Mouse (Mus musculus) brain, adult 2 months (tissue): ENCODE data around the gene Lrrc74a.

ENCODE experiments used
- DNase-seq: peaks from one replicate; pipeline ENCODE4 v3.0.0; 2011; ENCODE audit warnings: low read depth, low spot score

Gene Lrrc74a

DNA sequence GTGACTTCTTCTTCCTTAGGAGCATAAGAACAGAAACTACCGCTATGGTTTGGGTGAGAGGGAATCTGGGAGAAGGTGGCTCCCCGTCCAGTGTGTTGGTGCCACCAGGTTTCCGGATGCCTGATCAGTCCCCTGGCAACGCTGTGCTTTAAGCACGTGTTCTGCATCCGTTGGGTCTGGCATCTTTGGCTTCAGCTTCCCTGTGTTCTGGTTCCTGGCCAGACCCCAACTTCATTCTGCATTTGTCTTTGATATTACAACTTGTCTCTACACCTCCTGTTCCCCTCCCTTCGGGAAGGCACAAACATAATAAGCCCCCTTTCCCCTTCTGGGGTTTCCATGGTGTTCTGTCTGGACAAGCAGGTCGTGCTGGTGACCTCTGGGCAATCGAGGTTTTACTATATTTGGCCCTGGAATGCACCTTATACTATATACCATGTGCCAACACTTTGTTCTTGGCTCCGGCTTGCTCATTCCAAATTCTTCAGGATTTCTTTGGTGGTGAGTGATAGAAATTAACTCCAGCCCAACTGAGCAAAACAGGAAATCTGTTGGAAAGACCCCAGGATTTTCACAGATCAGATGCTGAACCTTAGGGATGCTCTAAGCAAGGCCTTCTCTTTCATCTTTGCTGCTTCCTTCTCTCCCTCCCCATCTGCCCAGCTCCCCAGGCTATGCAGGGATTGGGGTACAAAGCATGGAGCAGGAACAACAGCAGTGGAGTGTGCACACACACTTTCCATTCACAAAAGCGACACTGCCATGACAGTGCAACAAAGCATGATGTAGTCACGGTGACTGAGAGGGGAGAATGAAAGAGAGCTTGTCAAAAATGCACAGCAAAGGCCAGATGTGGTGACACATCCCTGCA, 52.2 kb downstream of the Lrrc74a start:
- DNase-seq: peak; percentile 59

DNA sequence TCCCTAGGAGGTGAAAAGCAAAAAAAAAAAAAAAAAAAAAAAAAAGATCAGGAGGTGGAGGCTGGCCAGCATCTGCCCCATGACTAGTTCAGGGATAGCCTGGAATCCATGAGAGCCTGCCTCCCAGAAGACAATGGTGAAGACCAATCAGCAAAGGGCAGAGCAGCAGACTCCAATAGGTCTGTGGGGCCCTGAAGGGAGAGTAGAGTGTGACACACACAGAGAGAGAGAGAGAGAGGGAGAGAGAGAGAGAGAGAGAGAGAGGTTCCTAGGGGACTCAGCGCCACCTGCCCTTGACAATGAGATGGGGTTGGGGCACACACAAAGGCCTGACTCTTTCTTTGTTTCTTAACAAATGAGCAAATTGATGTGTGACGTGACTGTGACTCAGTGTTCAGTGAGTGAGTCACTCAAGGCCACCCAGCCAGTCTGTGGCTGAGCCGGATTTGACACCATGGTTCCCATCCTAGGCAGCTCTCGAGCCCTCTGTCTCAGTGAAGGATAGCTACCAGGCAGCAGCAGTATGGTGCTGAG, 52.9 kb downstream of the Lrrc74a start:
- peak; percentile 84 for DNase-seq

DNA sequence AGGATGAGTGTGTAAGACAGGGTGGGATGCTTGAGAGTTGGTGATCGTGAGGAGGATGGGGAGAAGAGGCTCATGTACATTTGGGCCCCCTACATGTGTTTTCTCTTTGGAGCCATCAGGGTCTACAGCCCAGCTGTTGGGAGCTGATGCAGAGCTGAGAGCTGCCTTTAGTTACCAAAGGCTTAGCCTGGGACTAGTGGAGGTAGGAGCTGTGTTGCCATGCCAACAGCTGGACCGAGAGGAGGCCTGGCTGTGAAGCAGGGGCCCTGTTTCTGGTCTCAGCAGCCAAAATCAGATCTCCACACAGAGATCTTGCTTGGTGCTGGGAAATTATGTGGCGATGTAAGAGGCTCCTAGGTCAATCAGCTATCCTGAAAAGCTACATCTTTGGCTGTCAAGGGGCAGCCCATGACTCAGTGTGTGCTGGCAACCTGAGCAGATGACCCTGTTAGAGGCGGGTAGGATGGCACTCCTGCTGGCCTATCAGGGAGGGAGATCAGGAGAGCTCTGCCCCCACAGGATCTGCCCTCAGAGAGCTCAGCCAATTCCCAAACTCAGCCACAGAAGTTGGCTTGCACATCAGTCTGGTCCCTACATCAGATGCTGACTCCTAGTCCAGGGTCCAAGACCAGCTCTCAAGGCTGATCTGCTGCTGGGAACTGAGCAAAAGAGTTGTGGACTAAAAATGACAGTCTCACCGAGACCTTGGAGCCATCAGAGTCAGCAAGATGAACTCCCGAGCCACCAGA, 56.1 kb downstream of the Lrrc74a start:
- DNase-seq: peak; percentile 57

DNA sequence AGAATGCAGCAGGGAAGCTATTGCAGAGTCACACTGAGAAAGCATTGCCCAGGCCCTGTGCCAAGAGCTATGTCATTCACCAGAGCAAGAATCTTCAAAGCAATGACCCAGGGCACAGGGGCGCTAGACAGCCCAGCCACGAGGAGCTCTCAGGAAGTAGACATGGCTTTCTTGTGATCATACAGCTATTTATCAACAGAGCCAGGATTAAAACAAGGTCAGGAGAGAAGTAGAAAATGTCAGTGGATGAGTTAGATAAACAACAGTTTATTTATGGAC, 56.6 kb downstream of the Lrrc74a start:
- peak; percentile 80 for DNase-seq

DNA sequence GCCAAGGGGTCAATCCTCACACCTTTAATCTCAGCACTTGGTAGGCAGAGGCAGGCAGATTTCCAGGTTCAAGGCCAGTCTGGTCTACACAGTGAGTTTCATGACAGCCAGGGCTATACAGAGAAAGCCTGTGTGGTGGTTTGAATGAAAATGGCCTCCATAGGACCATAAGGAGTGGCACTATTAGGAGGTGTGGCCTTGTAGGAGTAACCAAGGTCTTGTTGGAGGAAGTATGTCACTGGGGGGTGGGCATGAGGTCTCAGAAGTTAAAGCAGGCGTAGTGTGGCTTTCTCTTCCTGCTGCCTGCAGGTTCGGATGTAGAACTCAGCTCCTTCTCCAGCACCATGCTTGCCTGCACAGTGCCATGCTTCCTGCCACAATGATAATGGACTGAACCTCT, 57.8 kb downstream of the Lrrc74a start:
- no peak for DNase-seq

DNA sequence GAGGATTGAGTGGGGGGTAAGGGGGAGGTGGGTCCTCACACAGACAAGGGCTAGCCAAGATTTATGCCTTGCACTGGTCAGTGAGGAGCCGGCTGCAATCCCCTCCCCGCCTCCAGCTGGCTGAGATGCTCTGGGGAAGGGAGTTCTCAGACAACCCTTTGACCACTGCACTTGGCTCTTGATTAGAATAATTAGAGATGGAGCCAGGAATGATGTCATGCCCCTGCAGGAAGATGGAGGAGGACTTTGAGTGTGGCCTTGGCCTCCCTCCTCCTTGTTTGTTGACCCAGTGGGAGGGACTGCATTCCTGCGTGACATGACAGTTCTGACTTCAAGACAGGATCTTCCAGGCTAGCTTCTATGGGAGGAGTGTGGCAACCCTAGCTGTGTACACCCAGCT, 59.7 kb downstream of the Lrrc74a start:
- DNase-seq: peak; percentile 62

DNA sequence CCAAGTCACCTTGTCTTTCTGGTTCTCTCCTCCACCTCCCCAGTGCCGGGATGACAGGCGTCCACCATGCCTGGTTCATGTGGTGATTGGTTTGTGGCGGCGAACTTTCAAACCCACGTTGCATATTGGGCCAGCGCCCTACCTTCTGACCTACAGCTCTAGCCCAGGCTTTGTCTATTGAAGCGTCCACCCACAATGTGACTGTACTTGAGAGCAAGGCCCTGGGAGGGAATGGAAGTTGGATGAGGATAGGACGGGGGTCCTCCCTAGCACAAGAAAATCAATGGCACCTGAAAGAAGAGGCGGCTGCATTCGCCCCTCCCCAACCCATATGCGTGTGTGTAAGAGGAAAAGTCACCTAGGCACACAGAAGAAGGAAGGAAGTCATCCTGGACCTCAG, 60.2 kb downstream of the Lrrc74a start:
- no peak for DNase-seq

DNA sequence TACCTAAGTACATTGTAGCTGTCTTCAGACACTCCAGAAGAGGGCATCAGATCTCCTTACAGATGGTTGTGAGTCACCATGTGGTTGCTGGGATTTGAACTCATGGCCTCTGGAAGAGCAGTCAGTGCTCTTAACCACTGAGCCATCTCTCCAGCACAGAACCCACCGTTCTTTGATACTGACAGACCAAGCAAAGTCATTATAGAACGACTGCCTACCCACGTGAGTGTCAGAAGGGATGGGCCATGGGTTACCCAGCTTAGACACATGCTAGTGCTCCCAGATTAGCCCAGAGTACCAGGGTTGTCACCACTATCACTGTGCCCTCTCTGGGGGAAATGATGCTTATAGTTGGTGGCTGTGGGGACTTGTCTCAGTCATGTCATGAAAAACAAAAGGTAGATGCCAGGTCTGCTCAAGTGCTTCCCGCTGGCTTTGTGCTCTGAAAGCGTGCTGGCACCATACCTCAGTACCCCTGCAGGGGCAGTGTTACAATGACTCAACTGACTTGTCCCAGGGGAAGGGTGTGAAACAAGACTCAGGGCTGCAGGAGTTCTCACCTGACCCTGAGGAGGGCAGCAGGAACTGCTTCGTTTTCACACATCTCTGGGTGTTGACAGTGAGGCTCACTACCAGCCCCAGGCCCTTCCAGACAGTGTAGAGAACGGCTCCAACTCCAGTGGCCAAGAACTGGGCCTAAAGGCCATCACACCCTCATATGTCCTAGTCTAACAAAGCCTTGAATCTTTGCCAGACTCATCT, 61.1 kb downstream of the Lrrc74a start:
- DNase-seq: no peak

DNA sequence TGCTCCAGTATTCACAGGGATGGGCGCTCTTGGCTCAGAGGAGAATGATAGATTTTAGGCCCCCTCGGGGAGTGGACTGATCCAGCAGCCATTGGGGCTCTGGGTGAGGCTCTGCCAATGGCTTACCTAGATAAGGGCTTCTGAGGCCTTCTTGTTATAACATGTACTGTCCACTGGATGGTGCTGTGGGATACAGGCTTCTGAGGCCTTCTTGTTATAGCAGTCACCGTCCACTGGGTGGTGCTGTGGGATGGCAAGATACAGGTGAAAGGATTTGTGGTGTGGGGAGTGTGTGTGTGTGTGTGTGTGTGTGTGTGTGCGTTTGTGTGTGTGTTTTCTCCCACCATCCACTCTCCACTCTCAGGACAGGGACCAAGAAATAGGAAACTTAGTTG, 61.7 kb downstream of the Lrrc74a start:
- peak; percentile 97 for DNase-seq

DNA sequence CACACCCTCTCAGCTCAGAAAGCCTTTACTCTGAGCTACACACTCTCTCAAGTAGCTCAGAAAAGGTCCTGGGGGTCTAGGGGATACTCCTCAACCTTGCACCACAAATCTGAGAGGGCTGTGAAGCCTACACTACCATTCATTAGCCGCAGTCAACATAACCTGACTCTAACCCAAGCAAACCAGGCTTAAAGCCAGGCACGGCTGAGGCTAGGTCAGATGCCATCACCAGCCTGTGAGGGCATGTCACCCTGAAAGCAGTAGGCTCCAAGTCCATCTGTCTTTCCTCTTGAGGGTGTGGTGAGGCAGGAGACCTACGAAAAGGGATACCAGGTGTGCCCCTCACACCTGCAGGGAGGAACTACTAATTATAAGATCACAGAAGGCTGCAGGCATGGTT, 62.2 kb downstream of the Lrrc74a start:
- no peak for DNase-seq

DNA sequence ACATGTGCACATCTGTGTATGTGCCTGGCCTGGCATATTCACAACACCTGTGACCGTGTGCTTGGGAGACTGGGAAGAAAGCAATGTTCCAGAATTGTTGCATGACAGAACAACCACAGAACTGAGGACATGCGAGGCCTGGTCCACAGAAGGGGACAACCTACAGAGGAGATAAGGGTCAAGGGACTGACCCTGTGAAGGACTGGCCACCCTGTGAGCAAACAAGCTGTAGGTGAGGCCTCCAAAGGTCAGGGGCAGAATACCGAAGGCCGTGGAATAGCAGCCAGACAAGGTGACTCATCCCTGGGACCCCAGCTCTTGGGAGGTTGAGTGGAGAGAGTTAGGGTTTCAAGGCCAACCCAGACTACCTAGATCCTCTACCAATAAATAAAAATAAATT, 63.6 kb downstream of the Lrrc74a start:
- no peak for DNase-seq

DNA sequence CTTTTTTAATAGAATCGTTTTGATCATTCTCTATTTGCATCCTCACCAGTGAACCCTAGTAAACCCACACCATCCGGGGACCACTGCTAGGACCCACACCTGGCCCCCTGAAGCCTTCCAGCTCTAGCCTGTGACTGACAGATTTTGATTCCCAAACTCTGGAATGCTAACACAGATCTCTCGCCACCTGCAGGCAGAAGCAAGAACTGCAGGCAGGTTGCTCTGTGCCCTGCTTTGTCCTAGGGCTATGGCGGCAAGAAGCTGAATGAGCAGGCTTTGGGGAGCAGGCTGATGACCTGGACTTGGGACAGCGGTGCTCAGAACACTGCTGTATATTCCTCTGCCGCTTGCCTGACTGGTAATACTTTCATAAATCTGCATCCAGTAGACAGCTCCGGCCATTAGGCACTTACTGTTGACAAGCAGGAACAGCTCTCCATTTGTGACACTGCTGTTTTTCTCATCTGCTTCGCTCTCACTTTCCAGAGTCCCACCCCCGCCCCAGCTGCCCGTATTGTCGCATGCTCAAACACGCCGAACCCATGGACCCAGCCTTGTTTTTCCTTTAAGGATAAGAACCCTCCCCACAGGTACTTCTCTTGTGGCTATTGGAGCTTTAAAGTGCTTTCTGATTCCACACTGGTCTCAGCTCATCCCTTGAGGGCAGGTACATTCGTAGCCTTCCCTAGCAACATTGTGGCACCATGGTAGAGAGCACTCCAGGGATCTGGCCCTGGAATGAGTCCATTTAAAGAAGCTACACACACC, 64.8 kb downstream of the Lrrc74a start:
- DNase-seq: peak; percentile 95

DNA sequence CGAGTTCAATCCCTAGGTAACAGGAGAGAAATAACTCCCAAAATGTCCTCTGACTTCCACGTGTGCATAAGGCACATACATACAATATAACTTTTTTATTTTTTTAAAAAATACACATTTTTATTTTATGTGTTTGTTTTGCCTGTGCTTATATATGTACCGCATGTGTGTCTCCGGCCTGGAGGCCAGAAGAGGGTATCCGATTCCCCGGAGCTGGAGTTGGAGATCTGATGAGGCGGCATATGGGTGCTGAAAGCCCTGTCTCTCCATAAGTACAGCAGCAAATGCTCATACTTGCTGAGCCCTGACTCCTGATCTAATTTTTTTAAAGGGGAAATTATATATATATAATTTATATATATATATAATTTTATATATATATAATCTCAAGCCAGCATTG, 65.6 kb downstream of the Lrrc74a start:
- no peak for DNase-seq

DNA sequence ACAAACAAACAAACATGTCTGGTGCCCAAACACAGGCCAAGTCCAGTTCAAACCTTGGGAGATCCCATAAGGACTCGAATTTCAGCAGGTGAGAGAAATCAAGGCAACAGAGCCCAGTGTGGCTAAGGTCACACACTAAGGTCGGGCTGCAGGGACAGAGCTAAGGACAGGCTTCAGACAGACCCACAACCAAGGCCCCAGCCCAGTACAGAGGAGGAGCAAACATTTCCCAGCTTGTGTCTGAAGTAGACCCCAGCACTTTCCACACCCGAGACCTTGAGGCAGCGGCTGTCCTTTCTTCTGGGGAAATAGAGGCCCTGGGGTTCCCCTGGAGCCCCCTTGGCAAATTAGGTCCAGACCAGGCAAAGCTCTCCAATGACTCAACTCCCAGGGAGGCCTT, 66.2 kb downstream of the Lrrc74a start:
- no peak for DNase-seq

DNA sequence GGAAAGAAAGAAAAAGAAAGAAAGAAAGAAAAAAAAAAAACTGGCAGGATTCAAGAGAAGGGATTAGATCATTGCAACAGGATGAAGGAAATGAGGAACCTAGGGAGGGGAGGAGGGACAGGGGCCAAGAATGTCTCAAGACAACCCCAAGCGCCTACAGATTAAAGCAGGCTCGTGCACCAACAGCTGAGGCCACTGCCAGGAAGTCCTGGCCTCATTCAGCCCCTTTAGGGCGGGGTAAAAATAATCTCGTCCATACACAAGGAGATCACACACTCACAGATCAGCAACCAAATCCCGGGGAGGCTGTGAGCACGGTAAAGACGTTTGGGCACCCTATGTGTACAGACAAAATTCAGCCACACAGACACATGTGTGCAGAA, 66.6 kb downstream of the Lrrc74a start:
- peak; percentile 79 for DNase-seq

DNA sequence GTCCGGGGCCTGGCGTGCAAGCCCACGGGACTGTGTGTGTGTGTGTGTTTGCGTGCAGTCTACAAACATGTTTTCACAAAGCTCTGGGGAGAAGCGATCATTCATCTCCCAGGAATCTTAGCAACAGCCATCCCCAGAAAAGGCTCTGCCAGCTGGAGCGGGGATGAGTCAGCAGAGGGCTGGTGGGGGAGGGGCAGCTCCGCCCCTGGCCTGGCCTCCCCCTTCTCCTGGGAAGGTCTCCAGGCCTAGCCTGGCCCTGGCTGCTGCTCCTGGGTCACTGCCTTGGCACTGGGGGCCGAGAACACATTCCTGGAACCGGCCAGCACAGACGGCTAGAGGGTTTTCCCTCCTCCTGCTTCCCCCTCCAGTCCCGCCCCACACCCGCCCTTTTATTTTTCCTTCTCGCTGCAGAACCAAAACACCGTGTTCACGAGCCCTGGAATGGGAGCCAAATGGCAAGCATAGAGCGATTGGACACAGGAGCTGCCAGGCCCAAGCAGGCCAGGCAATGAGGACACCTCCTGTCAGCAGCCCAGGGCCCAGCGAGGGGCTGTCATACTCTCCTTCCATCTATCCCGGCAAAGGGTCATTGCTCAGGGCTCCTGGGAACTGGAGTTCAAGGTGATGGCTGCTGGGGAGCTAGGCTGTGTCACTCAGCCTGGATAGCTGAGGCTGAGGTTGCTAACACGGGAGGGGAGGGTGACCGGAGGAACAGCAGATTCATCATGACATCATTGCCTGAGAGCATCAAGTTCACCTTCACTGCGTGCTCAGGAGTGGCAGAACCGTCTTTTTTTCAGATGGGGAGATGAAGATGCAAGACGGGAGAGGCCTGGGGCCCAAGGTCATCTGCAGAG, 67.2 kb downstream of the Lrrc74a start:
- DNase-seq: peak; percentile 99

DNA sequence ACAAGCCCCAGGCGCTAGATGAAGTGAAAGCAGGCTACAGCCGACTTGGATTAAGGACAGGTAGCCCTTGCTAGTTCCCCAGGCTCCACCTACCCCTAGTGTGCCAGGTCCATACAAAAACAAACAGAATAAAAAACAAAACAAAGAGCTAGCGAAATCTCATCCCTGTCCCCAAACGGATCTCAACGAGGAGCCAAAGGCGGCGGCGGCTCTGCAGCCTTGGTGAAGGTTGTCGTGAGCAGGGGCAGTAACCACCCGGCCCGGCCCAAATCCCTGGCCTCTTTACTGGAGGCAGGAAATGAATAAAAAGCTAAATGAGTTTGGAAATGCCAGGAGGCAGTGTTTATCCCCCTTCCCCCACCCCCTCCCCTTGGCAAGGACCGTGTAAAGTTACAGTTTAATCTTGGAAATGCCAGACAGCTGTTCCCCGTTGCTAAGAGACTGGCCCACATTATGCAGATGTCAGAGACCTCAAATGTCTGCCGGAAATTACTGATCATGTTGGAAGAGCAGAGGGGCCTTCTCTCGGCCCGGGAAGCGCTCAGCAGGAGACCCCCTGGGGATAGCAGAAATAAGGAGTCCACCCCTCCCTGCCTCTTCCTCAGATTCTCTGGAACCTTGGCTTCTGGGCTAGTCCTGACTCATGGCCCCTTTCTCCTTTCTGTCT, 68.0 kb downstream of the Lrrc74a start:
- peak; percentile 91 for DNase-seq

DNA sequence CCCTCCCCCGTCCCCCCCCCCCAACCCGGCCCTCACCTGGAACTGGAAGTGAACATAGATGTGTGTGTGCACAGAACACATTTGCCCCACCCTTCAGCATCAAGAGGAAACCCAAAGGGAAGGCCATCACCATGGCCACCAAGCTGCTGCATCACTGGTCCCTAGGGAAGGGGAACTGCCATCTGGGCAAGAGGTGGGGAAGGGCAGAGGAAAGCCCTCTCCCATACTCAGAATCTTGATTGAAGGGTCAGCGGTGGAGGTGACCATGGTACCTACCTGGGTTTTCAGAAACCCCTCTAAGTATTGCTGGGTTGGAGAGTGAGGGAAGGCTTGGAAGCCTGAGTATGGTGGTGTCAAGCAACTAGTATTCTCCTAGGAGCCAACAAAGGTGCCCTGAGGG, 68.7 kb downstream of the Lrrc74a start:
- DNase-seq: no peak

DNA sequence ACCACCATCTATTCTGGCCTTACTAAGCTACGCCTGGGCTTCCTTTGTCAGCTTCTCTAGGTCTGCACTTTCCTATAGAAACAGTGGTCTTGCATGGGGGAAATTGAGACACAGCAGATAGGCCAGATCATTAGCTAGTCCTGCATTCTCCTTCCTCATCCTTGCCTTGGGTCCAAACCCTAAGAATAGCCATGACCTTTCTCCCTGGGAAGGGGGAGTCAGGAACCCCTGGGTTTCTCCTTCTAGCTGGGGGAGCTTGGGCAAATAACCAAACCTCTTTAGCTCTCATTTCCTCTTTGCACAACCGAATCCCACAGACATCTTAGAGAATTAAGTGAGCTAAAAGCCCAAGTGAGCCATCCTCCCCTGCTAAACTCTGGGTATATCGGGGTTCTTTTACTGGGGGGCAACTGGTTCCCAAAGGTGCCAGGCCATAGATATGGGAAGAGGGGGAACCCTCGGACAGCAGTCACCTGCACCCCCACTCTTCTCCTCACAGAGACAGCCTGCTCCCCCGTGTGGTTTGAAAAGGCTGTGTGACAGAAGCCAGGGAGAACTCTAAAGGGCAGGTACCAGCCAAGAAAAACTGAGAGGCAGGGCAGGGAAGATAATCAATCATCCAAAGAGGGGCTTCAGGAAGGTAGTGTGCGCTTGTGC, 69.6 kb downstream of the Lrrc74a start:
- DNase-seq: peak; percentile 78

DNA sequence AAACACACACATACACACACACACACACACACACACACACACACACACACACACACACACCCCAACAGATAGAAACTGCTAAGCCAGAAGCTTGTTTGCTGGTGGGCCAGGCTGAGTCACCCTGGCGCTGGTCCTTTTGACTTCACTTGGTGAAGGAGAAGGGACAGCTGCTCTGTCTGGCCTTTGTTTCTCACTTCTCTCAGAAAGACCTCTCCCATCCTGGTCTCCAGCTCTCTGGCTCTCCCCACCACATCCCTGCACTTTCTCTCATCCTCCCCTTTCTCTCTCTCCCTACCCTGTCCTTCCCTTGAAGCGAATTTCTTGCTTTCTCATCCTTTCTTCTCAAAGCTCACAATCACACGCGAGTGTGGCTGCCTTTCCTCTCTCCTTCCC, 70.1 kb downstream of the Lrrc74a start:
- DNase-seq: peak; percentile 71
